Mouse (Mus musculus): Measurements from ENCODE around the gene 1600002K03Rik. TPM values are rescaled to one million over a fixed set of nuclear protein-coding genes. Genes with fewer than 3 reads are reported as not detected.

The 1600002K03Rik gene
- polyA plus RNA-seq, 1 experiment from 2014 or later: 14.7 TPM

DNA sequence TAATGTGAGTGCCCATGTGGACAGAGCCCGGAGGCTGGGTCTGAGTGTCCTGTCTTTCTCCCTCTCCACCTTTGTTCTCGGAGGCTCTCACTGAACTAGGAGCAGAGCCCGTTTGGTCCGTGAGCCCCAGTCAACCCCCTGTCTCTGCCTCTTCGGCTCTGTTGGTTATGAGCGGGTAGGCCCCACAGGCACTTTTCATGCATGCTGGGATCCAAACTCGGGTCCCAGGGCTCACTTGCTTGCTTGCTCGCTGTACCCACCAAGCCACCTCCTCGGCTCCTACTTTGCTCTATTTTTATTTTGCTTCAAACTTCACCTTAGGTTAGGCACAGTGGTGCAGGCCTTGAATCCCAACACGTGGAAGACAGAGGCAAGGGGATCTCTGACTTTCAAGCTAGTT lies 15.0 kb downstream of the 1600002K03Rik start:
- no peaks in the 10 kb centered on the region for H3K9me3 ChIP-seq
- H3K36me3 ChIP-seq: peaks cover 10% of the 10 kb centered on the region; the same call in 1 of the 2 replicates
- H3K27ac ChIP-seq: no peak overlapping the region
- 90% methylated on average over 10 of the region's 10 CpGs for WGBS
- H3K4me2 ChIP-seq: no peak overlapping the region
- H3K4me1 ChIP-seq: peaks cover 15% of the 10 kb centered on the region
- no peak overlapping the region for H3K4me3 ChIP-seq
- no peak overlapping the region for H3K9ac ChIP-seq
- peaks cover 41% of the 10 kb centered on the region for H3K27me3 ChIP-seq
- ATAC-seq (ENCODE audit: borderline replicate concordance, extremely low read depth, low FRiP score, low TSS enrichment): no peak

DNA sequence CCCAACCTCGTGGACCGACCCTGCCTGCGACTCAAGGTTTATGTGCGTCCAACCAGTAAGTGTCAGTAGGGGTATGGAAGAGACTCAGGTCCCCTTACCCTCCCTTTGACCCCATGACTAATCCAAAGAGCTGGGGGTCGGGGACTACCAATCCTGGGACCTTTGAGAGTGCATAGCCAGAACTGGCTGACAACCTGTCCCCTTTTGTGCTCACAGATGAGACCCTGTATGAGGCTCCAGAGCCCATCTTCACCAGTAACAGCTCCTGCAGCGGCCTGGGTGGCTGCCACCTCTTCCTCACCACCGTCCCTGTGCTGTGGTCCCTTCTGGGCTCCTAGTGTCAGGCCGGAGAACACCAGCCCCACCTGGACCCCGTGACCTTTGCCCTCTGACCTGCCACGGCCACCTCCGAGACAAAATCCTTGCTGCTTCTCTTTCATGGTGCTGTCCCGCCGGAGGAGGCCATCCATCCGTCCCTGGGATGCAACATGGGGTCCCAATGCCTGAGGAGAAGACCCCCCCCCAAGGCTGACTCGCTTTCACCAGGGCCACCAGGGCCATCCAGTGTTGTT lies 15.8 kb downstream of the 1600002K03Rik start:
- peaks cover 41% of the 10 kb centered on the region for H3K27me3 ChIP-seq
- no peak overlapping the region for H3K27ac ChIP-seq
- 82% methylated on average over 15 of the region's 15 CpGs for WGBS

DNA sequence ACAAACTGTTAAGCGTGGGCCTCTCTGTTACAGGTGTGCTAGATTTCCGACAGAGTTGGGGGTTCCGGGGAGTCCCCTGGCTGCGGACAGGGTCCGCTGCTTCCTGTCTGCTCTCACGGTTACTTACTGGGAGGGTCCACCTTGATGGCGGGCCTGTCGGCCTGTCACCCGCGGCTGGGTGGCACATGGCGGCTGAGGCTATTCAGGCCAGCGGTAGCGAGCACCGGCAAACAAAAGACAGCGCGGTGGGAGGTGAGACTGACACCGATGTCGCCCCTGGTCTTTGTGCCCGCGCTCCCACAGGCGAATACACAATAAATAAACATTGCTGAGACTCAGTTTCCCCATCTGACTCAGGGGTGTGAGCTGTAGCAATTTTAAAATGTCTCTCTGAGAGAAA lies 17.3 kb downstream of the 1600002K03Rik start:
- 9% methylated on average over 21 of the region's 21 CpGs for WGBS
- Histone ChIP-seq H3K27me3 (peaks cover 41% of the 10 kb centered on the region), H3K4me2 (peak overlapping the region; percentile 72), H3K36me3 (peaks cover 10% of the 10 kb centered on the region; the same call in 1 of the 2 replicates), H3K9ac (no peak overlapping the region), H3K27ac (no peak overlapping the region), H3K4me1 (peaks cover 15% of the 10 kb centered on the region), H3K9me3 (no peaks in the 10 kb centered on the region), H3K4me3 (peak overlapping the region; percentile 41)
- no peak for ATAC-seq (ENCODE audit: borderline replicate concordance, extremely low read depth, low FRiP score, low TSS enrichment)

More for the DNA sequence above, 15.8 kb downstream of the 1600002K03Rik start:
- Histone ChIP-seq H3K4me3 (no peak overlapping the region), H3K9ac (no peak overlapping the region), H3K36me3 (peaks cover 10% of the 10 kb centered on the region; the same call in 1 of the 2 replicates), H3K4me1 (peaks cover 15% of the 10 kb centered on the region), H3K9me3 (no peaks in the 10 kb centered on the region), H3K4me2 (no peak overlapping the region)
- no peak for ATAC-seq (ENCODE audit: borderline replicate concordance, extremely low read depth, low FRiP score, low TSS enrichment)

DNA sequence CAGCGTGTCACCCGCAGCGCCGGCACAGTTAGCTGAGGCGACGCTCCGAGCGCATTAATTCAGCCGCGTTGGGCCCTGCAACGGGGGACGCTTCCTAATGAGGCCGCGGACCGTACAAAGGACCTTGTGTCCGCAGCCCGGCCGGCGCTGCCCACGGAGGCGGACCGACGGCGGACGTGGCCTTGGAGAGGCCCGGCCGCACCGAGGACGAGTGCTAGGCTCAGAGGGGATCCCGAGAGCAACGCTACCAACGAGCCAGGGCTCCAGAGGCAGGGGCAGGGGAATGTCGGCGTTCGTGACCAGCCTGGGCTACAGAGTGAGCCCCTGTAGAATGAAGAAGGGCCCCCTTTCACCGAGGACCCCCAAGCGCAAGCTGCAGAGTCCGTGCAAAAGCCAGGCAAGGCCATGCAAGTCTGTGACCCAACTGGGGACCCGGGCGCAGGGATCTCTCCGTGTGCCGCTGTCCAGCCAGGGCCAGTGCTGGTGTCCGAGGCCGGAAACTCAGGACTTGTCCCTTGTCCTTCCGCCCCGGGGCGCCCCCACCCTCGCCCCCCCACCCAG lies 17.8 kb downstream of the 1600002K03Rik start:
- H3K9me3 ChIP-seq: no peaks in the 10 kb centered on the region
- peaks cover 41% of the 10 kb centered on the region for H3K27me3 ChIP-seq
- peaks cover 15% of the 10 kb centered on the region for H3K4me1 ChIP-seq
- peak overlapping the region; percentile 41 for H3K4me3 ChIP-seq
- H3K4me2 ChIP-seq: peak overlapping the region; percentile 72
- WGBS: under 1% methylated on average over 48 of the region's 48 CpGs
- H3K36me3 ChIP-seq: peaks cover 10% of the 10 kb centered on the region; the same call in 1 of the 2 replicates
- peak overlapping the region; percentile 44 for H3K9ac ChIP-seq
- ATAC-seq (ENCODE audit: borderline replicate concordance, extremely low read depth, low FRiP score, low TSS enrichment): no peak; the same call in 1 of the 2 replicates
- no peak overlapping the region for H3K27ac ChIP-seq

DNA sequence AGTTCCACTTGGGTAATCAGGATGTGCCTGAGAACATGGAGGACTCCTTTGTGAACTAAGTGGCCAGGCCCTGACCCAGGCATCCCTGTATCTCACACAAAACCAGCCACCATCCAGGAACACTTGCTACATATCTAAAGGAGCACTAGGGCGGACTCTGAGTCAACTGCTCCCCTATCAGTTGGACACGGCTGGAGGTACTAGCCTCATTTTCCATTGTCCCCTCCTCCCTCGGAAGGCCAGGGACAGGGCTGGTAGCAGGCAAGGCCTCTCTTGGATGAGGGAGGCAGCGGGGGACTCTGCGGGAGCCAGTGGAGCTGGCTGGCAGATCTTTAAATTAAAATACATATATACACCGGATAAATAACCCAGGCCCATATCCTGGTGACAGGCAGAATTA lies 21.2 kb downstream of the 1600002K03Rik start:
- H3K9me3 ChIP-seq: no peaks in the 10 kb centered on the region
- peaks cover 34% of the 10 kb centered on the region for H3K27me3 ChIP-seq
- H3K9ac ChIP-seq: no peak overlapping the region
- 77% methylated on average over 6 of the region's 6 CpGs for WGBS
- no peak overlapping the region for H3K4me2 ChIP-seq
- no peak overlapping the region for H3K4me3 ChIP-seq
- H3K4me1 ChIP-seq: peaks cover 15% of the 10 kb centered on the region
- no peak overlapping the region for H3K27ac ChIP-seq
- H3K36me3 ChIP-seq: no peaks in the 10 kb centered on the region
- ATAC-seq (ENCODE audit: borderline replicate concordance, extremely low read depth, low FRiP score, low TSS enrichment): no peak

DNA sequence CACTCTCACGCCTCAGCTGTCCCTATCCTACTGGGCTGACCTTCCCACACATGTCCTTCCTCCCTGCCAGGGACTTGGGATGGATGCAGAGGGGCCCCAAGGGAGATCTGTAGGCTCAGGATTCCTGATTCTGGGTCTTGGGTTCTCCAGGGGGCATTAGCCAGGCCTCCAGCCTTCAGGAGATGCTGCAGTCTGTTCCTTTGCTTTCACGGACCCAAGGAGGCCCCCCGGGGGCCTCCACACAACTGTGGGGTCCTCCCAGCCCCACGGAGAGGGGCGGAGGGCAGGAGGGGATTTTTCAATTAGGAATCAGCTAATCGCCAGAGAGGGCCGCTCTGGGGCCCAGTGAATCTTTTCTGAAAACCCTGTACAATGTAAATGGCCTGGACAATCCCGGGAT lies 21.7 kb downstream of the 1600002K03Rik start:
- Histone ChIP-seq H3K27ac (no peak overlapping the region), H3K9ac (no peak overlapping the region), H3K4me1 (peaks cover 15% of the 10 kb centered on the region), H3K36me3 (no peaks in the 10 kb centered on the region), H3K4me2 (no peak overlapping the region), H3K9me3 (no peaks in the 10 kb centered on the region), H3K4me3 (no peak overlapping the region), H3K27me3 (peaks cover 31% of the 10 kb centered on the region)
- WGBS: 64% methylated on average over 8 of the region's 8 CpGs
- ATAC-seq (ENCODE audit: borderline replicate concordance, extremely low read depth, low FRiP score, low TSS enrichment): no peak

DNA sequence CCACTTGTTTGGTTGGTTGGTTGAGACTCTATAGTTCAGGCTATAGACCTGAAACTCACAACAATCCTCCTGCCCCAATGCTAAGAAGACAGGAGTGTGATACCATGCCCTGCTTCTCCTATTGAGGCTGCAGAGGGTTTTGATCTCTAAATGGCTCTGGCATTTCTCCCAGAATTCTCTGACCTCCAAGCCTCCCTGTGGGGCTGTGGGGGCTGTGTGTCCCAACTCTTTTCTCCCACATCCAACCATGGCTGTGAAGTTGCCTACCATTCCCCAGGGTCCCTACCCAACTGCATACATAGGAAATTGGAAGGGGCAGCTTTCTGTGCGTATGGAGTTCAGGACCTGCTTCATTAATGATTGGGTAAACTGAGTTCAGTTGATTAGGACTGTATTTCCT lies 23.4 kb downstream of the 1600002K03Rik start:
- Histone ChIP-seq H3K9me3 (no peaks in the 10 kb centered on the region), H3K4me2 (no peak overlapping the region), H3K27me3 (peaks cover 14% of the 10 kb centered on the region), H3K27ac (no peak overlapping the region), H3K9ac (no peak overlapping the region), H3K36me3 (no peaks in the 10 kb centered on the region), H3K4me3 (no peak overlapping the region), H3K4me1 (peaks cover 3% of the 10 kb centered on the region; the same call in 1 of the 2 replicates)
- 81% methylated on average over 1 of the region's 1 CpGs for WGBS
- ATAC-seq (ENCODE audit: borderline replicate concordance, extremely low read depth, low FRiP score, low TSS enrichment): no peak

DNA sequence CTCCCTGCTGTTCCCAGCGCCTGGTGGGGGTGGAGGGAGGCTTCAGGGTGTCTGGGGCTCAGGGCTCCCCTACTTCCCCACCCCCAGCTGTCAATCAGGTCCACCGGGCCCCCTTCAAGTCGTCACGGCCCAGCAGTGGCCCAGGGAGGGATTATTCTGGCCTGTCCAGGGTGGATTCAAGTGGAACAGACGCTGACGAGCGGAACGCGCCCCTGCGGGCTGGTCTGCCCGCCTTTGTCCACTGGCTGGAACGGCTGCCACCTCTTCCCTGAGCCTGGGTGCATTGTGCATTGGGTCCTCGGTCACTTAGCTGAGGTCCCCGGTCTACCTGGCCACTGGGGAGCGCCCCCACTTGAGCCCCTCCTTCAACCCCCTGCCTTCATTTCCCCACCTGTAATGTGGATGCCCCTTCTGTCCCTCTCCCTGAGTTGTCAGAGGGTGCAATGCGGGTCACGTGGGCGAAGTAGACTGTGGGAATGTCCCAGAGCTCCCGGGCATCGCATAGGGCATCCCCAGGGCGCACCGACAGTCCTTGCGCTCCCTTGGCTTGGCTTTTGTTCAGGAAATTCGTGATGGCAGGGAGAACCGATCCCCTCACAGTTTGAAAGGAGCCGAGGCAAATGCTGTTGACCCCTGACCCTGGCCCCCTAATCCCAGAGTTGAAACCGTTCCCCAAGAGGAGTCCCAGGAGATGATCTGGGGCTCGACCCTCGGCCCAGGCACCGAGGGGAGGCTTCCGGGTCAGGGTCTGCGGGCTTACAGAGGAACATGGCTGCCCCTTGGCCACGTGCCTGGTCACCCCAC lies 24.2 kb downstream of the 1600002K03Rik start:
- Histone ChIP-seq H3K9ac (no peak overlapping the region), H3K9me3 (no peaks in the 10 kb centered on the region), H3K4me3 (no peak overlapping the region), H3K27ac (no peak overlapping the region), H3K4me2 (no peak overlapping the region), H3K36me3 (no peaks in the 10 kb centered on the region), H3K4me1 (peaks cover 3% of the 10 kb centered on the region; the same call in 1 of the 2 replicates), H3K27me3 (peaks cover 7% of the 10 kb centered on the region)
- ATAC-seq (ENCODE audit: borderline replicate concordance, extremely low read depth, low FRiP score, low TSS enrichment): no peak
- WGBS: 76% methylated on average over 33 of the region's 33 CpGs

DNA sequence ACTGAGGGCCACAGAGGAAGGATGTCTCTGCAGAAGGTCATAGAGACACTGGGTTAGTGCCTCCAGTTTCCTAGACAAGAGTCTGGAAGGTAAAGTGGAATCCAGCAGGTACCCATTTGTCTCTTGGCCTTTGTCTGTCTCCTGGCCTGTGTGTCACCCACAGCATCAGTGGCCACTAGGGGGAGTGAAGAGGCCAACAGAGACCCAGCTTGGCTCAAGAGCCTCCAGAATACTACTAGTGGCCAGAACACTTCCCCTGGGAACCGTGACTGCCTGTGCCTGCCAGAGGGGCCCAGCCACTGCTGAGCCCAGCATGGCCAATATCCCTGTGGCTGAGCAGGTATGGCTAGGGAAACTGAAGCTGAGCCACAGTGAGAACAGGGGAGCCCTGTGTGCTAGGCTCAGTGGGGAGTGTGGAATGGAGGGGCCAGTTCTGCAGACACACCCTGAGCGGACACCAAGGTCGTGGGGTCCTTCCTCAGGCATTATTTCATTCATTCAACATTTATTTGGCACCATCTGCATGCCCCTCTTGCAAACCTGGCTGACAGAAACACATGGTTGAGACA lies 26.8 kb downstream of the 1600002K03Rik start:
- Histone ChIP-seq H3K9ac (no peak overlapping the region), H3K4me3 (no peak overlapping the region), H3K9me3 (no peaks in the 10 kb centered on the region), H3K4me1 (peaks cover 3% of the 10 kb centered on the region; the same call in 1 of the 2 replicates), H3K36me3 (no peaks in the 10 kb centered on the region), H3K27ac (no peak overlapping the region), H3K4me2 (no peak overlapping the region), H3K27me3 (no peaks in the 10 kb centered on the region)
- WGBS: 54% methylated on average over 3 of the region's 3 CpGs
- peak; percentile 66; the same call in 1 of the 2 replicates for ATAC-seq (ENCODE audit: borderline replicate concordance, extremely low read depth, low FRiP score, low TSS enrichment)

DNA sequence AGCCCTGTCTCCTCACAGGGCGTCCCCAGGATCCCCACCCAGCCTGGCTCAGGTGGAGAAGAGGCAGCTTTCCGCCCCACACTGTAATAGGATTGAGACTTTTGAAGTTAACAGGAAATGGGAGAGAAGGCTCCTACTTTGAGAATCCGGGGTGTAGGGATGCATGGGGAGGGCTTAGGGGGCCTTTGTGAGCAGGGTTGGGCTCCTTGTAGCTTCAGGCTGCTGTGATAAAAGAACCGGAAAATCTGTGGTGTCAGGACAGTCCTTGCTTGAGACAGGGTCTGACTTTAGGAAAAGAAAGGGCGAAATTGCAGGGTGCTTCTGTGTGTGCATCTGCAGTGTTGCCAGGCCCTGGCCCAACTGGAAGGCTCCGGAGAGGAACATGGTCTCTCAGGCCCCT lies 27.7 kb downstream of the 1600002K03Rik start:
- WGBS: 81% methylated on average over 6 of the region's 6 CpGs
- no peak for ATAC-seq (ENCODE audit: borderline replicate concordance, extremely low read depth, low FRiP score, low TSS enrichment)
- H3K4me3 ChIP-seq: no peak overlapping the region
- H3K4me1 ChIP-seq: peaks cover 3% of the 10 kb centered on the region; the same call in 1 of the 2 replicates
- H3K27ac ChIP-seq: no peak overlapping the region
- no peaks in the 10 kb centered on the region for H3K36me3 ChIP-seq
- no peaks in the 10 kb centered on the region for H3K9me3 ChIP-seq
- no peaks in the 10 kb centered on the region for H3K27me3 ChIP-seq
- no peak overlapping the region for H3K9ac ChIP-seq
- H3K4me2 ChIP-seq: no peak overlapping the region

DNA sequence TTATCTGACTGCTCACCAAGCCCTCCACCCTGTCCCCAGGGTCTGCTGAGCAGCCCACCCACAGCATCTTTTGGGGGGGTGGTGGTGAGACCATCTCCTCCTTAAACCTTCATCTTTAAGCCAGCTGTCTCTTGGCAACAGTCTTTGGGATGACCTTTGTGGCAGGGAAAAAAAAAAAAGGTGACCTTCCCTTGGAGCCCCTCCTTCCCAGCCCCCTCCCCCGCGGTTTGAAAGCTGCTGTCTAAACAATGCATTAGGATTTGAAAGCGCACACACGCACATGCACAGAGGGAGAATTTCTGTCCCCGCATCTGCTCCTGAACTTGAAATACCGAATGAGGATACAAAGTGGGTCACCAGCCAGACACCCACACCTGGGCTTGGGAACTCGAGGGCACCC lies 31.3 kb downstream of the 1600002K03Rik start:
- Histone ChIP-seq H3K27ac (no peak overlapping the region), H3K9ac (no peak overlapping the region), H3K4me3 (no peak overlapping the region), H3K9me3 (no peaks in the 10 kb centered on the region), H3K4me1 (peaks cover 3% of the 10 kb centered on the region; the same call in 1 of the 2 replicates), H3K27me3 (peaks cover 4% of the 10 kb centered on the region; the same call in 1 of the 2 replicates), H3K4me2 (no peak overlapping the region), H3K36me3 (no peaks in the 10 kb centered on the region)
- 18% methylated on average over 7 of the region's 7 CpGs for WGBS
- ATAC-seq (ENCODE audit: borderline replicate concordance, extremely low read depth, low FRiP score, low TSS enrichment): no peak
